Mouse (Mus musculus): ENCODE measurements at regions not wholly inside any gene's neighbourhood (a gene's known extent, or its start where the extent isn't known, plus 50 kb on each side); places are given as distances from the start of the nearest gene placed in this dataset.

GRCm38 (mm10) chr3:143925322-143925721 lies 279.7 kb downstream of the Lmo4 start:
- TF ChIP-seq POLR2A (IDR thresholded peaks at IDR 0.05; ENCODE audit: borderline replicate concordance, extremely low read depth, low read depth, low read length) (no peak), CTCF (IDR thresholded peaks at IDR 0.05; ENCODE audit: insufficient read depth, low read length) (no peak)
